Mouse (Mus musculus) testis, postnatal 14 days (tissue): Measurements from ENCODE around the gene Olfr1241.

Experiments used
- DNase-seq: peaks from one replicate; pipeline ENCODE4 v3.0.0; 2021; ENCODE audit warnings: low spot score

Gene Olfr1241

DNA sequence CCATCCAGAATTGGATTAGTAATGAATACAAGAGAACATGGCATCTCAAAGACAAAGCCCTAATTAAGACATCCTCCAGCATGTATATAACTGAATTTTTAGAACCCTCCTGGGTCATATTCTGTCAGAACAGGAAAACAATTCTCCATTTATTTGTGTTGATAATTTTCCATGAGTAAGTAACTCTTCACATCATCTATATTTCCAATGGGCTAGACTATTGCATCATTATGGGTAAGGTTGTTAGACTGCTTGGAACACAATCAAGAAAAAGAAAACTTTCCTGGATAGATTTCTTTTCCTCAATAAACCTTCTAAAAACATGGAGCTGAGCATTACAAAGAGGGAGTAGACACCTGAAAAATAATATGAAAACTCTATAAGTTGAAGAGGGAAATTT lies at the start of gene Olfr1241:
Gene Olfr1241, minus strand, starts transcription at position 101 of the 400 bp plus-strand sequence.
- no peak for DNase-seq

DNA sequence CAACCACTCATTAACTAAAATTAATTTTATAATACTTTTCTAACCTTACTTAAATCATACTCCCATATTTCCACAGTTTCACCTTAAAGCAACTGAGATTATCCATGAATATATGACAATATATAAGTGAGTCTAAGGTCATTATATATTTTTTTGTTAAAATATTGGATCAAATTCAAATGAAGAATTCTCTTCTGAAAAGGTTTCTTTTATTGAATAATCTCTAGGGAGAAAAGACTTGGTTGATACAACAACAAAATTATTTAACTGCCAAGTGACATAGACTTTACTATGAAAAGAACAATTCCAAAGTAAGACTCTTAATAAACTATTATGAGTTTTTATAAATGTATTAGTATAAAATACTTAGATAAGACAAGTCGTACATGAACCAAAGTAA lies 44.5 kb upstream of the Olfr1241 start, which contains the start of gene Olfr1243:
Gene Olfr1243, minus strand, starts transcription at position 101 of the 400 bp plus-strand sequence.
- no peak for DNase-seq

DNA sequence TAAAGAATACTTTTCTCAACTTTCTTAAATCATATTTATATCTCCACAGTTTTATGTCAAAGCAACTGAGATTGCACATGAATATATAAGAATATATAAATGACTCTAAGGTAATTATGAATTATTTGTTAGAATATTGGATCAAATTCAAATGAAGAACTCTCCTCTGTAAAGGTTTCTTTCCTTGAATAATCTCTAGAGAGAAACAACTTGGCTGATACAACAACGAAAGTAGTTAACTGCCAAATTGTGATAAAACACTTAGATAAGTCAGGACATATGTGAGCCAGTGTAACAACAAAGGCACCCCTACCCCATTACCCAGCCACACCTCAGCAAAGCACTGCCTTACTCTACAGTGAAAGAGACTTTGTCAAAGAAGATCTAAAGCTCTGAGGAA lies 11.3 kb upstream of the Olfr1241 start, which contains the start of gene Olfr1242:
Gene Olfr1242, minus strand, starts transcription at position 101 of the 400 bp plus-strand sequence.
- no peak for DNase-seq

DNA sequence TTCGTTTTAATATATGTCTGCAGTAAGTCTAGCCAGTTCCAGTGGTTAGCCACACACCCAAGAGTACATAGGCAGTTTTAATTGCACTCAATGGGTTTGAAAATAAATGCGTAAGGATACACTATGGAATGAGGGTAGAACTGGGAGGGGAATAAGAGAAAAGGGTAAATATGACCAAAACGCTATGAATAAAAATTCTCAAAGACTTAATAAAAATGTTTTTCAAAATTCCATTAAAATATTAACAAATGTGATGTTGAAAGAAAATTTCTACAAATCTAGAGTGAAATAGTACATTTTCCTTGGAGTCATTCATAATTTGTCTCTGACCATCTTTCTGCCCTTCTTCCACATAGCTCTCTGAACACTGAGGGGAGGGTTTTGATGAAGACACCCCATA lies 44.0 kb downstream of the Olfr1241 start, which contains the start of gene Olfr1240:
Gene Olfr1240, minus strand, starts transcription at position 101 of the 400 bp plus-strand sequence.
- no peak for DNase-seq
